Mouse (Mus musculus): ENCODE results near the gene Naa10.

Gene Naa10

DNA sequence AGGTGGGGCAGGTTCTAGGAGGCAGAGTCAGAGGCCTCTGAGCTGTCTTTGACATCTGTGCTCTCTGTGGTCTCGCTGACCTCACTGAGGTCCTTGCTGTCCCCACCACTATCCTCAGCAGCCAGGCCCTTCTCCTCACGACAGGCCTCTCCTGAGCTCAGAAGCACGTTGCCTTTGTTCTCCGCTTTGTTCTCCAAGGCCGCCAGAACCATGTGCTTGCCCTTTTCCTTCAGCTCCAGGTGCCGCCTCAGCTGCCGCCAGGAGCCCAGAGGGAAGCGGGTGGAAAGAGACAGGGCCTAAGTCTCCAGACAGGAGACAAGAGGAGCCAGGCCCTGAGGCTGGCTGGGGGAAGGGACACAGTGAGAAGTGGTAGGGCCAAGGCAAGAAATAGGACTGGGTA, 4.8 kb downstream of the Naa10 start:
- no peak for ATAC-seq (ENCODE audit: insufficient number of reproducible peaks, low FRiP score, low TSS enrichment)

DNA sequence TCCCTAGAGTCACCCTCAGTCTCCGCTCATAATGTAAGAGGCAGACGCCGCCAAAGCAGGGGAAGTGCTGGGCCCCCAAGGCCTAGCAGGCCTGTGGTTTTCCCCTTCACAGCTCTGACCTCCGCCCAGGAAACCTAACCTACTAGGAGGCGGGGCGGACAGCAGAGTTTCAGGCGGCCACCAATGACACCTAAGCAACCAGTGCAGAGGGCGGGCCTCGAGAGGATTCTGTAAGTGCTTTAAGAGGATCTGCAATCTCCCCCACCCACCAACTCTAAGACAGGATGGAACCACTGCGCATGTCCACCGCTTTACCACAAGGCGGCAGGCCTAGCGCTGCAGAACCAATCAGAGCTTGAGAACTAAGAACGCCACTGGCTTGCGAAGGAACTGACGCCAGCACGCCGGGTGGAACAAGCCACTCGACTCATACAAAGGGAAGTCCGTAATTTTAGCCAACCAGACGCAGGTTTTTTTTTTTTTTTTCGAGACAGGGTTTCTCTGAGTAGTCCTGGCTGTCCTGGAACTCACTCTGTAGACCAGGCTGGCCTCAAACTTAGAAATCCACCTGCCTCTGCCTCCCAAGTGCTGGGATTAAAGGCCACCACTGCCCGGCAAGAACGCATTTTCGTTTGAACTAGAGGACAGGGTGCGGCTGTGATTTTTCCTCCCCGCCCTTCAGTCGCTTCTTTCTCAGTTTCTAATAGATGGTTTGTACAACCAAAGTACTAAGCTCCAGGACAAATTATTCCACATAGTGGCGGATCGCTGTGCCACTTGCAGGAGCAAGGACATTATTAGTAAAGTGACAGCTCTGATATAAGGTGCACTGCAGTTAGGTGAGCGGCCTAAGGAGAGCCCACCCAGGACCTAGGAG, 6.7 kb downstream of the Naa10 start:
- peak; percentile 97 for ATAC-seq (ENCODE audit: insufficient number of reproducible peaks, low FRiP score, low TSS enrichment)

- ATAC-seq (ENCODE audit: insufficient number of reproducible peaks, low FRiP score, low TSS enrichment): no peak
Observed at GRCm38 (mm10) chrX:73911588-73911987, 10.2 kb downstream of the Naa10 start.

GRCm38 (mm10) chrX:73911156-73911555, 10.6 kb downstream of the Naa10 start:
- ATAC-seq (ENCODE audit: insufficient number of reproducible peaks, low FRiP score, low TSS enrichment): no peak

- ATAC-seq (ENCODE audit: insufficient number of reproducible peaks, low FRiP score, low TSS enrichment): no peak
Observed at GRCm38 (mm10) chrX:73910451-73910850, 11.3 kb downstream of the Naa10 start.

- ATAC-seq (ENCODE audit: insufficient number of reproducible peaks, low FRiP score, low TSS enrichment): no peak
Observed at GRCm38 (mm10) chrX:73910049-73910448, 11.7 kb downstream of the Naa10 start.

DNA sequence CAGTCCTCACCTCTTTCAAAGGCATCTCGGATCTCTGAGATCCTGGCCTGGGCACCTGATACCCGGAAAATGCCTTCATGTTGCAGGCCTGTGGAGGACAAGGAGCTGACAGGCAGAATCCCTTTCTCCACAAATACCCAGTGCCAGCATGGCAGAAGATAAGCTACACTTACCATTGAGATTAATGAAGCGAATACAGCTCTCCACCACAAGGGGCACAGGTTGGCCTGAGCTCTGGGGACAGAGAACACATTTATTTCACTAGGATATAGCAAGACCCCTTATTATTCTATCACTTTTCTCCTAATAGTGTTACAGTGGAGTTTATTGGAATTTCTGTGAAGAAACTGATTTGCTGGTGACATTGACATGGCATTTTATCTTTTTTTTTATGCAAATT, 23.8 kb downstream of the Naa10 start:
- ATAC-seq (ENCODE audit: insufficient number of reproducible peaks, low FRiP score, low TSS enrichment): no peak

GRCm38 (mm10) chrX:73895719-73896118, 26.0 kb downstream of the Naa10 start, which contains the start of gene L1cam:
Gene L1cam, minus strand, starts transcription at chrX:73896105.
- ATAC-seq (ENCODE audit: insufficient number of reproducible peaks, low FRiP score, low TSS enrichment): no peak

DNA sequence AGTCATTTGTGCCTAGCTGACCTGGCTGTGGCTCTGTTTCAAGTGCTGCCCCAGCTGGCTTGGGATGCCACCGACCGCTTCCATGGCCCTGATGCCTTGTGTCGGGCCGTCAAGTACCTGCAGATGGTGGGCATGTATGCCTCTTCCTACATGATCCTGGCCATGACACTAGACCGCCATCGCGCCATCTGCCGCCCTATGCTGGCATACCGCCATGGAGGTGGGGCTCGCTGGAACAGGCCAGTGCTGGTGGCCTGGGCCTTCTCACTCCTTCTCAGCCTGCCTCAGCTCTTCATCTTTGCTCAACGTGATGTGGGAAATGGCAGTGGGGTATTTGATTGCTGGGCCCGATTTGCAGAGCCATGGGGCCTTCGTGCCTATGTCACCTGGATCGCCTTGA, 28.9 kb downstream of the Naa10 start:
- no peak for ATAC-seq (ENCODE audit: insufficient number of reproducible peaks, low FRiP score, low TSS enrichment)

DNA sequence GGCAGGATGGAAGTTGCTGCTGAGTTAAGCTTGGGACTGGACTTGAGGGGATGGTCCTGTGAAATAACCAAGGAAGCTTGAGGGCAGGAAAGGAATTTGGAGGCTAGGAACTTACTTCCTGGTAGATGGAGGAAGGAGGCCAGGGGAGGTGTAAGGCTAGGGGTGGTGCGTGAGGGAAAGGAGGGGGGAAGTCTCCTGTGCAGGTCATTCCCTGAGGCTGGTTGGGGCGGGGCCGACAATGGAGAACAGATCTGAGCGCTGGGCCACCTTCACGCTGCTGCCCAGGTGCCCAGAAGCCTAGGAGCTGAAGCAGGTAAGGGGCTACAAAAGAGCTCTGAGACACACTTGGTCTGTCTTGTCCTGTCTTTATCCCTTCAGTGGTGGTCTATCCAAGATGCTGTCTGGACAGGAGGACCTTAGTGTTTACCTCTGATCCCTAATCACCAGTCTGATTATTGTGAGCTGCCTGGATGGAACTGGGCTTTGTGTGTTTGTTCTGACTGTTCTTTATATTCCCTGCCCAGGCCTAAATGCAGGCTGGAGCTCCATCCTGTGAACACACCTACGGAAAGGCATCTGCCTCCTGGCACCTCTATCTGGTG, 30.1 kb downstream of the Naa10 start, which contains the start of gene Avpr2:
Gene Avpr2 (plus strand): TSS at position 552 of the 602 bp plus-strand sequence.
- ATAC-seq (ENCODE audit: insufficient number of reproducible peaks, low FRiP score, low TSS enrichment): no peak

- ATAC-seq (ENCODE audit: insufficient number of reproducible peaks, low FRiP score, low TSS enrichment): no peak
Observed at GRCm38 (mm10) chrX:73881463-73881862, 40.3 kb downstream of the Naa10 start.

DNA sequence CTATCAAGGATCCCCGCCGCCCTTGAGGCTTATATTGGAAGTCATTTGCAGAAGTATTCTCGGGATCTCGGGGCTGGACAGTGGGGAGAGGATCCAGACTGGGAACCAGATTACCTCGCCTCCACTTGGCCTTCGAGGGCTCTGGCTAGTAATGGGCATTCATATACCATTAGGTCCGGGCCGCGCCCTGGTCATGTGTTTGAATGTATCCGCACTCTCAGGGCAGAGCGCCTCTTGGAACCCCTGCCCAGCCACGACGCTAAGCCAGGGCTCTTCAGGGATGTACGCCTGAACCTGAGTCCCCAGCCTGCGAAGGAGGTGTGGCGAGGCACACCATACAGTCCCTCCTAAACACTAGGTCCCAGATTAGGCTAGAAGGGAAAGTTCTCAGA, 40.7 kb downstream of the Naa10 start:
- no peak; the same call in 1 of the 2 replicates for ATAC-seq (ENCODE audit: insufficient number of reproducible peaks, low FRiP score, low TSS enrichment)

DNA sequence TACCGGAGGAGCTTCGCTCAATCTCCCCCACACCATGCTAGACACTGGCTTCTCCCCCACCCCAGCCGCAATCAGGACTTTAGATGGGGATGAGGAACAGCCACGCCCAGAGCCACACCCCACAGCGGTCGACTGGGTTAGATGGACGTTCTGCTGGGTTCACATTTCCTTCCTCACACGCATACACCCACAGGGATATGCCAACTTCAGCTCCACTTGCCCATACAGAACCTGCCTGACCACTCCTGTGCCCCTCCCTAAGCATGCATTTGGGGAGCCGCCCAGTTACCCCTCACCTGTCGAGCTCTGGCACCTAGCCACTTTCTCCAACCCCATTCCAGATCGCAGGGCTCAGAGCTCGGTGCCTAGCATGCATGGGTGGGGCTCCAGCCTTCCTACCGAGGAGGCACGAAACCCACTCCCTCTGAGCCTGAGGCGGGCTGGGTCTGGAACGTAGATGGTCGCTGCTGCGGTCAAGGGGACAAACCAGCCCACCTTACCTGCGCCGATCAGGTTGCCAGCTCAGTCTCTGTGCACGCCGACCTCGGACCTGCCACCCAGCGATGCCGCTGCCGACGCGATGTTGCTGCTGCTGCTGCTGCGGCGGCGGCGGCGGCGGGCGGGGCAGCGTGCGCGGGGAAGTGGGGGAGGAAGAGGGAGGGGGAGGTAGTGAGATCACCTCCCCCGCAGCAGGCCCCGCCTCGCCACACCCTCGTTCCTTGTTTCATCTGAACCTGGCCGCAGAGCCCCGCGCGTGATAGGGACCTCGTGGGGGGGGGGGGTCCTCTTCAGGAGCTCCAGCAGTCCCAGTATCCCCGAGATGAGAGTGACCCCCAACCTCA, 41.3 kb downstream of the Naa10 start:
- ATAC-seq (ENCODE audit: insufficient number of reproducible peaks, low FRiP score, low TSS enrichment): peak; percentile 52; the same call in 1 of the 2 replicates

- no peak for ATAC-seq (ENCODE audit: insufficient number of reproducible peaks, low FRiP score, low TSS enrichment)
Observed at GRCm38 (mm10) chrX:73877014-73877413, 44.7 kb downstream of the Naa10 start.

DNA sequence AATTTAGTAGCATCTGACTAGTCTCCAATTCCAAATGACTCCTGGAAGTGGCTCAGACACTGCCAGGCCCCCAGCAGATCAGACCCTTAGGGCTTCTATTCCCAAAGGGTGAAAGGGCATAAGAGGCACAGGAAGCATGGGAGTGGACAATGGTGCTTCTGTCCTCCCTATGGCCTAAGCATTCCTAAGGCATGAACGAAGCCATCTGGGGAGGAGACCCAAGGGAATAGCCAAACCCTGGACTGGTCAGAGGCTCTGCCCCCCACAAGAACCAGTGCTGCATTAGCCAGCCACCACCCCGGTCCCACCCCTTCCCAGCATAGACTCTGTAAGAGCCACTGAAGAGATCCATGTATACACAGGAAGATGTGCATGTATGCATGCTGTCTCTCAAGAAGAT, 45.9 kb downstream of the Naa10 start:
- no peak for ATAC-seq (ENCODE audit: insufficient number of reproducible peaks, low FRiP score, low TSS enrichment)

GRCm38 (mm10) chrX:73871956-73872355, 49.8 kb downstream of the Naa10 start:
- ATAC-seq (ENCODE audit: insufficient number of reproducible peaks, low FRiP score, low TSS enrichment): no peak

DNA sequence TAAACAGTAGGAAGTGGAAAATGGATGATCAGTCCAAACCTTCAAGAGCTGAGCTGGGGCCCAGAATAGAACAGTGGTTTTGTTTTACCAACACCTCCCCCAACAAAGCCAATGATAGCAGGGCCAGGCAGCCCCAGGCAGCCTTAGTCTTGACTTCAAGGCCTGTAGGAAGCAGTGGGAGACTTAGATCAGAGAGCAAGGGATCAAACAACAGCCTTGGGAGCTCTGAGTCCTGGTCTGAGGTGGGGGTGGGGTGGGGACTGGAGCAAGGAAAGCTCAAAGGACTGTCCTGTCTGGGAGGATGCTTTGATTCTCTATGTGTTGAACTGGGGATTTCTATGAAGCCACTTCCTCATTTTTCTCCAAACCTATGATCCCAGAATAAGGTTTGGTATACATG, 50.3 kb downstream of the Naa10 start:
- ATAC-seq (ENCODE audit: insufficient number of reproducible peaks, low FRiP score, low TSS enrichment): no peak

DNA sequence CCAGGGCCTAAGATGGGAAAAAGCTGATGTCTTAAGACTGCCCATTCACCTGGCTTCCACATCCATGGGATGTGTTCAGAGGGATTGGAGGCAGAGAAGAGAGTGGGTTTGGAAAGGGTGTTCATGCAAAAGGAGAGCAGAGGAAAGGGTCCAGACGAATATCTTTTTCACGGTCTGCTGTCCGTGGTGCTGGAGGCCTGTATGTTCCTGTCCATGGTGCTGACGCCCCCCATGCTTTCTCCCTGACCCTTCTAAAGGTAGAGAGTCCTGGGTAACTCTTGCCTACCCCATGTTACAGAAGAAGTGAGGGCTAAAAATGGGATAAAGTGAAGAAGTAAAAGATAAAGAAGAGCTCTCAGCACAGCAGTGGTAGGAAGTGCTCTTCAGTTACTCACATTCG, 52.4 kb downstream of the Naa10 start:
- ATAC-seq (ENCODE audit: insufficient number of reproducible peaks, low FRiP score, low TSS enrichment): no peak

DNA sequence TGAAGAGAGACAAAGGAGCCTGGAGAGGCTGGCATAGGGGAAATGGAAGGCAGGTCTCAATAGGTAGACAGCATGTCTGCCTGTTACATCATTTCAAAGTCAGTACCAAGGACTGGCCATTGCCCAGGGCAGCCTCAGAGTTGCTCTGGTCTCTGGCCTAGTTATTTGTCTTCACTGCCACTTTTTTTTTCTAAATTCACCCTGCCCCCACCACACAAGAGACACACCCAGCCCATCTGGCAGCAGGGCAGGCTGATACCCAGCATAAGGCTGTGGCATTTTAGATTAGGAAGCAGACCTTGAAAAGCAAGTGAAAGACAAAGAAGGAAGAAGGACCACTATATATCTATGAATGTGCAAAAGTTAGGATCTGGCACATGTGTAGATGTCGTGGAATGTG, 53.9 kb downstream of the Naa10 start:
- ATAC-seq (ENCODE audit: insufficient number of reproducible peaks, low FRiP score, low TSS enrichment): no peak

GRCm38 (mm10) chrX:73867256-73867655, 54.5 kb downstream of the Naa10 start:
- ATAC-seq (ENCODE audit: insufficient number of reproducible peaks, low FRiP score, low TSS enrichment): no peak
